Mouse (Mus musculus) midbrain, embryonic 14.5 days (tissue): ENCODE results near the gene Prr7. TPM values are rescaled to one million over a fixed set of nuclear protein-coding genes. Genes with fewer than 3 reads are reported as not detected.

Source experiments
- ATAC-seq: fragments of 200-750 bp; cut with Nextera tagmentation; 2 replicates; pipeline ENCODE4 v1.8.0; 2017; ENCODE audit warnings: moderate number of reproducible peaks, moderate library complexity; ENCODE audit not compliant: low FRiP score, low TSS enrichment
- DNase-seq: peaks from one replicate; pipeline ENCODE4 v3.0.0-alpha.2; 2015
- H3K27ac ChIP-seq: fragments of 300-500 bp; sonication (generic); replicated peaks from 2 replicates; pipeline ENCODE4 v1.5.1; 2014; ENCODE audit warnings: mild to moderate bottlenecking, low read depth, low read length, moderate library complexity
- H3K27me3 ChIP-seq: fragments of 300-500 bp; sonication (generic); 2 replicates; pipeline ENCODE4 v1.6.1; 2014; ENCODE audit warnings: low read length, control low read depth, mixed read lengths; ENCODE audit not compliant: control insufficient read depth, insufficient read depth
- H3K36me3 ChIP-seq: fragments of 300-500 bp; sonication (generic); 2 replicates; pipeline ENCODE4 v1.6.1; 2014; ENCODE audit warnings: low read length, control low read depth; ENCODE audit not compliant: control insufficient read depth, insufficient read depth
- H3K4me1 ChIP-seq: fragments of 300-500 bp; sonication (generic); 2 replicates; pipeline ENCODE4 v1.6.1; 2014; ENCODE audit warnings: mild to moderate bottlenecking, antibody characterized with exemption, low read length, control low read depth; ENCODE audit not compliant: control insufficient read depth, insufficient read depth
- H3K4me2 ChIP-seq: fragments of 300-500 bp; sonication (generic); 2 replicates; pipeline ENCODE4 v1.6.1; 2014; ENCODE audit warnings: mild to moderate bottlenecking, low read length, moderate library complexity
- H3K4me3 ChIP-seq: fragments of 300-500 bp; sonication (generic); replicated peaks from 2 replicates; pipeline ENCODE4 v1.5.1; 2014; ENCODE audit warnings: low read depth, low read length
- H3K9ac ChIP-seq: fragments of 300-500 bp; sonication (generic); replicated peaks from 2 replicates; pipeline ENCODE4 v1.6.1; 2014; ENCODE audit warnings: mild to moderate bottlenecking, low read length, moderate library complexity
- H3K9me3 ChIP-seq: fragments of 300-500 bp; sonication (generic); 2 replicates; pipeline ENCODE4 v1.6.1; 2016; ENCODE audit warnings: low read length, control low read depth, mixed read lengths; ENCODE audit not compliant: control insufficient read depth
- WGBS: fragments of 180-500 bp; shearing (Covaris S2); extraction: QIAGEN DNeasy Blood & Tissue Kit; methylation state at CpG from one replicate; pipeline ENCODE4 v1.1.7; 2014; 5-methylcytosine and 5-hydroxymethylcytosine counted together
- polyA plus RNA-seq: library from polyadenylated mRNA; unstranded; fragments of >200 nt; fragmentation: Nextera tagmentation; extraction: Ambion mirVana; gene quantifications from 2 replicates; pipeline ENCODE4 v1.2.1, GENCODE M21; 2014

Gene Prr7
- polyA plus RNA-seq, 1 experiment from 2014 or later: 7.0 TPM

- Histone ChIP-seq H3K36me3 (peaks cover 25% of the 10 kb centered on the region), H3K4me1 (peaks cover 13% of the 10 kb centered on the region), H3K27me3 (no peaks in the 10 kb centered on the region), H3K27ac (no peak overlapping the region), H3K9me3 (no peaks in the 10 kb centered on the region), H3K9ac (peak overlapping the region; percentile 86; the same call in 1 of the 2 replicates), H3K4me2 (peak overlapping the region; percentile 89), H3K4me3 (peak overlapping the region; percentile 82)
- DNase-seq (no peak), ATAC-seq (no peak)
- 83% methylated on average over 6 of the region's 6 CpGs for WGBS
These were observed 17.5 kb upstream of the Prr7 start for GRCm38 (mm10) chr13:55446483-55447105.

- Histone ChIP-seq H3K36me3 (peaks cover 35% of the 10 kb centered on the region), H3K27ac (no peak overlapping the region), H3K9ac (no peak overlapping the region), H3K9me3 (no peaks in the 10 kb centered on the region), H3K27me3 (no peaks in the 10 kb centered on the region), H3K4me1 (peaks cover 13% of the 10 kb centered on the region), H3K4me3 (no peak overlapping the region), H3K4me2 (no peak overlapping the region)
- ATAC-seq (no peak), DNase-seq (no peak)
- 71% methylated on average over 3 of the region's 3 CpGs for WGBS
These were observed 16.5 kb upstream of the Prr7 start for GRCm38 (mm10) chr13:55447543-55447943.

GRCm38 (mm10) chr13:55448131-55448530, 15.9 kb upstream of the Prr7 start:
- 97% methylated on average over 5 of the region's 5 CpGs for WGBS
- H3K9ac ChIP-seq: no peak overlapping the region
- ATAC-seq: no peak

GRCm38 (mm10) chr13:55449205-55449604, 14.9 kb upstream of the Prr7 start:
- Histone ChIP-seq H3K27ac (no peak overlapping the region), H3K36me3 (peaks cover 50% of the 10 kb centered on the region), H3K27me3 (no peaks in the 10 kb centered on the region), H3K4me3 (no peak overlapping the region), H3K9ac (no peak overlapping the region), H3K4me1 (peaks cover 13% of the 10 kb centered on the region), H3K4me2 (no peak overlapping the region), H3K9me3 (no peaks in the 10 kb centered on the region)
- ATAC-seq (no peak), DNase-seq (no peak)
- 93% methylated on average over 9 of the region's 9 CpGs for WGBS

More at GRCm38 (mm10) chr13:55448131-55448530, 15.9 kb upstream of the Prr7 start:
- H3K36me3 ChIP-seq: peaks cover 41% of the 10 kb centered on the region
- no peak overlapping the region for H3K27ac ChIP-seq
- no peak for DNase-seq
- no peak overlapping the region for H3K4me3 ChIP-seq
- H3K9me3 ChIP-seq: no peaks in the 10 kb centered on the region
- peaks cover 13% of the 10 kb centered on the region for H3K4me1 ChIP-seq
- no peaks in the 10 kb centered on the region for H3K27me3 ChIP-seq
- H3K4me2 ChIP-seq: no peak overlapping the region

- Histone ChIP-seq H3K4me3 (no peak overlapping the region), H3K4me1 (peaks cover 13% of the 10 kb centered on the region), H3K36me3 (peaks cover 57% of the 10 kb centered on the region), H3K4me2 (no peak overlapping the region), H3K9ac (no peak overlapping the region), H3K9me3 (no peaks in the 10 kb centered on the region), H3K27me3 (no peaks in the 10 kb centered on the region), H3K27ac (no peak overlapping the region)
- 94% methylated on average over 17 of the region's 17 CpGs for WGBS
- ATAC-seq (no peak), DNase-seq (no peak)
These were observed 14.2 kb upstream of the Prr7 start for GRCm38 (mm10) chr13:55449679-55450441.

- Histone ChIP-seq H3K9me3 (no peaks in the 10 kb centered on the region), H3K4me1 (peaks cover 13% of the 10 kb centered on the region), H3K27me3 (no peaks in the 10 kb centered on the region), H3K4me2 (no peak overlapping the region), H3K36me3 (peaks cover 63% of the 10 kb centered on the region), H3K9ac (no peak overlapping the region), H3K27ac (no peak overlapping the region), H3K4me3 (no peak overlapping the region)
- ATAC-seq: no peak
- DNase-seq: no peak
- WGBS: 93% methylated on average over 11 of the region's 11 CpGs
These were observed 13.5 kb upstream of the Prr7 start for GRCm38 (mm10) chr13:55450511-55450980.

GRCm38 (mm10) chr13:55451296-55451695, 12.8 kb upstream of the Prr7 start:
- H3K9ac ChIP-seq: no peak overlapping the region
- no peak overlapping the region for H3K4me2 ChIP-seq
- H3K9me3 ChIP-seq: no peaks in the 10 kb centered on the region
- peaks cover 71% of the 10 kb centered on the region for H3K36me3 ChIP-seq
- H3K4me3 ChIP-seq: no peak overlapping the region
- WGBS: 94% methylated on average over 10 of the region's 10 CpGs
- H3K27me3 ChIP-seq: no peaks in the 10 kb centered on the region
- DNase-seq (no peak), ATAC-seq (no peak)
- H3K4me1 ChIP-seq: peaks cover 7% of the 10 kb centered on the region
- no peak overlapping the region for H3K27ac ChIP-seq

- no peak for DNase-seq
- H3K36me3 ChIP-seq: peaks cover 75% of the 10 kb centered on the region
- 96% methylated on average over 16 of the region's 16 CpGs for WGBS
These were observed 12.1 kb upstream of the Prr7 start for GRCm38 (mm10) chr13:55451785-55452549.

More at GRCm38 (mm10) chr13:55451785-55452549, 12.1 kb upstream of the Prr7 start:
- no peaks in the 10 kb centered on the region for H3K9me3 ChIP-seq
- no peak for ATAC-seq
- peaks cover under 1% of the 10 kb centered on the region for H3K4me1 ChIP-seq
- H3K27ac ChIP-seq: no peak overlapping the region
- H3K4me2 ChIP-seq: no peak overlapping the region
- no peaks in the 10 kb centered on the region for H3K27me3 ChIP-seq
- no peak overlapping the region for H3K4me3 ChIP-seq
- no peak overlapping the region for H3K9ac ChIP-seq
